Mouse (Mus musculus): Measurements from ENCODE around the gene Slc51a.
"Not testable (repeated sequence)": the region's sequence is repeated elsewhere in the genome, so short reads cannot be mapped to it uniquely, and the experiment has no call there.

Slc51a gene

GRCm38 (mm10) chr16:32509066-32509942, 21.6 kb upstream of the Slc51a start:
- no peak for DNase-seq

GRCm38 (mm10) chr16:32508506-32509065, 20.9 kb upstream of the Slc51a start:
- DNase-seq = no peak

GRCm38 (mm10) chr16:32508035-32508434, 20.4 kb upstream of the Slc51a start:
- DNase-seq = no peak

GRCm38 (mm10) chr16:32507407-32507806, 19.7 kb upstream of the Slc51a start:
- peak; percentile 48 to 73 for DNase-seq

GRCm38 (mm10) chr16:32506868-32507267, 19.2 kb upstream of the Slc51a start:
- no peak for DNase-seq

- no peak for DNase-seq
These were observed 18.6 kb upstream of the Slc51a start for GRCm38 (mm10) chr16:32506298-32506697.

- no peak for DNase-seq
These were observed 16.0 kb upstream of the Slc51a start for GRCm38 (mm10) chr16:32503633-32504032.

- no peak for DNase-seq
These were observed 15.1 kb upstream of the Slc51a start for GRCm38 (mm10) chr16:32502621-32503335.

GRCm38 (mm10) chr16:32501459-32501858, 13.8 kb upstream of the Slc51a start:
- DNase-seq = no peak

- DNase-seq = peak; percentile 55 to 82
These were observed 11.9 kb upstream of the Slc51a start for GRCm38 (mm10) chr16:32499430-32500037.

- DNase-seq = no peak
These were observed 11.3 kb upstream of the Slc51a start for GRCm38 (mm10) chr16:32498996-32499395.

GRCm38 (mm10) chr16:32495965-32496364, 8.3 kb upstream of the Slc51a start, which contains the start of gene Zdhhc19:
Gene Zdhhc19 (plus strand): TSS chr16:32496265.
- no peak for DNase-seq

- not testable (repeated sequence) for DNase-seq
These were observed 6.7 kb upstream of the Slc51a start for GRCm38 (mm10) chr16:32494371-32494770.

GRCm38 (mm10) chr16:32488939-32489338, 1.3 kb upstream of the Slc51a start:
- no peak for DNase-seq

- DNase-seq = no peak
These were observed 1.6 kb downstream of the Slc51a start for GRCm38 (mm10) chr16:32486046-32486445.

GRCm38 (mm10) chr16:32485209-32485608, 2.5 kb downstream of the Slc51a start:
- no peak for DNase-seq

- DNase-seq = no peak
These were observed 3.2 kb downstream of the Slc51a start for GRCm38 (mm10) chr16:32484431-32484871.

GRCm38 (mm10) chr16:32479415-32479814, 8.3 kb downstream of the Slc51a start:
- DNase-seq = no peak

- DNase-seq = no peak
These were observed 10.4 kb downstream of the Slc51a start for GRCm38 (mm10) chr16:32477315-32477714.

- DNase-seq = no peak
These were observed 15.2 kb downstream of the Slc51a start for GRCm38 (mm10) chr16:32472276-32473015.

- no peak for DNase-seq
These were observed 18.1 kb downstream of the Slc51a start for GRCm38 (mm10) chr16:32469404-32470105.

- no peak for DNase-seq
These were observed 19.2 kb downstream of the Slc51a start for GRCm38 (mm10) chr16:32468488-32468887.
